Mouse (Mus musculus) lung, embryonic 16.5 days (tissue): ENCODE measurements around the gene Ubxn1. TPM values are rescaled to one million over a fixed set of nuclear protein-coding genes. Genes with fewer than 3 reads are reported as not detected.
"Not testable (repeated sequence)": the region's sequence is repeated elsewhere in the genome, so short reads cannot be mapped to it uniquely, and the experiment has no call there.

Experiments used
- ATAC-seq: fragments of 200-750 bp; cut with Nextera tagmentation; 2 replicates; pipeline ENCODE4 v1.8.0; 2017; ENCODE audit warnings: low read depth, mild to moderate bottlenecking, moderate library complexity
- H3K27ac ChIP-seq: fragments of 300-500 bp; sonication (generic); 2 replicates; pipeline ENCODE4 v1.5.1; 2014; ENCODE audit warnings: mild to moderate bottlenecking, control low read depth, low read length
- H3K27me3 ChIP-seq: fragments of 300-500 bp; sonication (generic); 2 replicates; pipeline ENCODE4 v1.6.1; 2014; ENCODE audit warnings: low read depth, low read length, mixed read lengths; ENCODE audit not compliant: control insufficient read depth, insufficient read depth
- H3K36me3 ChIP-seq: fragments of 300-500 bp; sonication (generic); 2 replicates; pipeline ENCODE4 v1.6.1; 2014; ENCODE audit warnings: low read length; ENCODE audit not compliant: control insufficient read depth, insufficient read depth
- H3K4me1 ChIP-seq: fragments of 300-500 bp; sonication (generic); replicated peaks from 2 replicates; pipeline ENCODE4 v1.6.1; 2014; ENCODE audit warnings: low read length, mixed read lengths; ENCODE audit not compliant: control insufficient read depth, insufficient read depth
- H3K4me2 ChIP-seq: fragments of 300-500 bp; sonication (generic); 2 replicates; pipeline ENCODE4 v1.6.1; 2014; ENCODE audit warnings: low read depth, low read length, control low read depth
- H3K4me3 ChIP-seq: fragments of 300-500 bp; sonication (generic); 2 replicates; pipeline ENCODE4 v1.5.1; 2014; ENCODE audit warnings: mild to moderate bottlenecking, low read length, control low read depth
- H3K9ac ChIP-seq: fragments of 300-500 bp; sonication (generic); 2 replicates; pipeline ENCODE4 v1.6.1; 2014; ENCODE audit warnings: low read length, control low read depth
- H3K9me3 ChIP-seq: fragments of 300-500 bp; sonication (generic); 2 replicates; pipeline ENCODE4 v1.6.1; 2016; ENCODE audit warnings: low read length; ENCODE audit not compliant: control insufficient read depth
- WGBS: fragments of 180-500 bp; shearing (Covaris S2); extraction: QIAGEN DNeasy Blood & Tissue Kit; methylation state at CpG from one replicate; pipeline ENCODE4 v1.1.7; 2014; 5-methylcytosine and 5-hydroxymethylcytosine counted together
- polyA plus RNA-seq: library from polyadenylated mRNA; unstranded; fragments of >200 nt; fragmentation: Nextera tagmentation; extraction: Ambion mirVana; gene quantifications from 2 replicates; pipeline ENCODE4 v1.2.1, GENCODE M21; 2015

Ubxn1 gene
- polyA plus RNA-seq, 1 experiment from 2014 or later = 164 TPM

DNA sequence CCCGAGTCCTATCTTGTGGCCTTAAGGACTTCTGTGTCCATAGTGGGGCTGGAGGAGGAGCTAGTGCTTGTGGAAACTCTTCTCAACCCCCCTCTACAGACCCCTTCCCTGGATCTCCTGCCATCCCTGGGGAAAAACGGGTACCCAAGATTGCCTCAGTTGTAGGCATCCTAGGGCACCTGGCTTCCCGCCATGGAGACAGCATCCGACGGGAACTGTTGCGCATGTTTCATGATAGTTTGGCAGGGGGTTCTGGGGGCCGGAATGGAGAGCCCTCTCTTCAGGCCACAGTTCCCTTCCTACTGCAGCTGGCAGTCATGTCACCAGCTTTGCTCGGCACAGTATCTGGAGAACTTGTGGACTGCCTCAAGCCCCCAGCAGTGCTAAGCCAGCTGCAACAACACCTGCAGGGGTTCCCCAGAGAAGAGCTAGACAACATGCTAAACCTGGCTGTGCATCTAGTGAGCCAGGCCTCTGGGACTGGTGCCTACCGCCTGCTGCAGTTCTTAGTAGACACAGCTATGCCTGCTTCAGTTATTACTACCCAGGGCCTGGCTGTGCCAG, 24.2 kb downstream of the Ubxn1 start:
- WGBS = 87% methylated on average over 9 of the region's 9 CpGs
- H3K36me3 ChIP-seq = peaks cover 11% of the 10 kb centered on the region
- H3K4me2 ChIP-seq = no peak overlapping the region
- peak overlapping the region; percentile 22; the same call in 1 of the 2 replicates for H3K9ac ChIP-seq
- no peaks in the 10 kb centered on the region for H3K27me3 ChIP-seq
- no peak overlapping the region for H3K4me3 ChIP-seq
- no peak for ATAC-seq
- no peaks in the 10 kb centered on the region for H3K9me3 ChIP-seq
- no peak overlapping the region for H3K27ac ChIP-seq
- H3K4me1 ChIP-seq = peaks cover 24% of the 10 kb centered on the region

DNA sequence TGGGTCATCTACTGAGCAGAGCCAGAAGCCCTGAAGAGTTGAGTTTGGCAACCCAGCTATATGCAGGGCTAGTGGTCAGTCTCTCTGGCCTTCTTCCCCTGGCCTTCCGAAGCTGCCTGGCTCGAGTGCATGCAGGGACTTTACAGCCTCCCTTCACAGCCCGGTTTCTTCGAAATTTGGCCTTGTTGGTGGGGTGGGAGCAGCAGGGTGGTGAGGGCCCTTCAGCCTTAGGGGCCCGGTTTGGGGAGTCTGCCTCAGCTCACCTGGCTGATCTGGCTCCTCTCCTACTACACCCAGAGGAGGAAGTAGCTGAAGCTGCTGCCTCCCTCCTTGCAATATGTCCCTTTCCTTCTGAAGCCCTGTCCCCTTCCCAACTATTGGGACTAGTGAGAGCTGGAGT, 24.9 kb downstream of the Ubxn1 start:
- WGBS = 86% methylated on average over 5 of the region's 5 CpGs
- not testable (repeated sequence) for H3K9ac ChIP-seq, H3K9me3 ChIP-seq, ATAC-seq, H3K27me3 ChIP-seq, H3K36me3 ChIP-seq, H3K4me2 ChIP-seq, H3K27ac ChIP-seq, H3K4me3 ChIP-seq
- H3K4me1 ChIP-seq = peaks cover 24% of the 10 kb centered on the region

DNA sequence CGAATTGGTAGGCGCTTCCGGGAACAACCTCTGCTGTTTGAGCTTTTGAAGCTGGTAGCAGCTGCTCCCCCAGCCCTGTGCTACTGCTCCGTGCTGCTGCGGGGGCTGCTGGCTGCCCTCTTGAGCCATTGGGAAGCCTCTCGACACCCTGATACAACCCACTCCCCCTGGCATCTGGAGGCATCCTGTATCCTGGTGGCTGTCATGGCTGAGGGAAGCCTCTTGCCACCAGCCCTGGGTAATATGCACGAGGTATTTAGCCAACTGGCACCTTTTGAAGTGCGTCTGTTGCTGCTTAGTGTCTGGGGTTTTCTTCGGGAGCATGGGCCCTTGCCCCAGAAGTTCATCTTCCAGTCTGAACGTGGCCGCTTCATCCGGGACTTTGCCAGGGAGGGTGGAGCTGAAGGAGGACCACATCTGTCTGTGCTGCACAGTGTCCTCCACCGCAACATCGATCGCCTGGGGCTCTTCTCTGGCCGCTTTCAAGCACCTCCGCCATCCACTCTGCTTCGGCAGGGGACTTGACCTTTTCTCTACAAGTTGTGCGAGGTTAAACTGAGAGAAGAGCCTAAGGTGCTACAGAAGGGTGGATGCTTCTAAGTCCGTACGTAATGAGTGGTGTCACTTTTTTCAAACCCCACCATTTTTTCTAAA, 26.0 kb downstream of the Ubxn1 start:
- Histone ChIP-seq H3K27ac (peak overlapping the region; percentile 87), H3K4me3 (peak overlapping the region; percentile 90), H3K9ac (peak overlapping the region; percentile 69), H3K4me1 (peaks cover 24% of the 10 kb centered on the region), H3K4me2 (peak overlapping the region; percentile 60)
- ATAC-seq = peak; percentile 49
- not testable (repeated sequence) for H3K27me3 ChIP-seq, H3K9me3 ChIP-seq, H3K36me3 ChIP-seq
- WGBS = 13% methylated on average over 21 of the region's 21 CpGs

DNA sequence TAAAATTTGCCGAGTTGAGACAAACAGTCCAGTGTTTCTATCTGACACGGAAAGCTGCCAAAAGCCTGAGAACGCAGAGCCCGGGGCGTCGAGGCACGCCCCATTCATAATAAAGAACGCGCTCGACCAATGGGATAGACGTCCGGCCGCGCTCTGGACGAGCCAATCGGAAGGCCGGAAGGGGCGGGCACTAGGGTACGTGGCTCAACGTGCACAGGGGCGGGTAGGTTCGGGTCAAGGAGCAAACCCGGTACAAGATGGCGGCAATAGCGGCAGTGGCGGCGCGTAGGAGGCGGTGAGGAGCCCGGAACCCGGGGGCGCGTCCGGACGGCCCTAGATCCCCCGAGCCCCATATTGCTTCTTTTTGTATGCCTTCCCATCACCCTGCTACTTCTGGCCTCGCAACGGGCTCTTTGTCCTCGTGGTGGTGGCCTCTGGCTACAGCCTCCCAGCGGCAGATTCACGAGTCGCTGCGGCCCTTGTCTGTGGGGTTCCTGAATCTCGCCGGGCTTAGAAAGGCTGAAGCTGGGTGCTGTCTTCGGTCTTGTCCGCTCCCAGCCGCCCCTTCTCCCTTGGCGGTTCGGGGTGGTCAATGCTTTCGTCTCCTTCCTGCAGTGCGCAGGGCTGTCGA, 26.7 kb downstream of the Ubxn1 start, which contains the start of gene Ganab:
Gene Ganab (plus strand): TSS at position 207 of the 631 bp plus-strand sequence.
- H3K4me3 ChIP-seq = peak within 1 kb of the TSS; percentile 90
- peak within 1 kb of the TSS; percentile 60 for H3K4me2 ChIP-seq
- H3K9me3 ChIP-seq = no peaks in the 10 kb centered on the region
- whole genome bisulfite sequencing = under 1% methylated on average over 53 of the region's 53 CpGs
- no peaks in the 10 kb centered on the region for H3K27me3 ChIP-seq
- H3K36me3 ChIP-seq = peaks cover 11% of the 10 kb centered on the region
- H3K9ac ChIP-seq = peak within 1 kb of the TSS; percentile 94
- H3K27ac ChIP-seq = peak within 1 kb of the TSS; percentile 88
- peaks cover 24% of the 10 kb centered on the region for H3K4me1 ChIP-seq
- ATAC-seq = peak; percentile 99

DNA sequence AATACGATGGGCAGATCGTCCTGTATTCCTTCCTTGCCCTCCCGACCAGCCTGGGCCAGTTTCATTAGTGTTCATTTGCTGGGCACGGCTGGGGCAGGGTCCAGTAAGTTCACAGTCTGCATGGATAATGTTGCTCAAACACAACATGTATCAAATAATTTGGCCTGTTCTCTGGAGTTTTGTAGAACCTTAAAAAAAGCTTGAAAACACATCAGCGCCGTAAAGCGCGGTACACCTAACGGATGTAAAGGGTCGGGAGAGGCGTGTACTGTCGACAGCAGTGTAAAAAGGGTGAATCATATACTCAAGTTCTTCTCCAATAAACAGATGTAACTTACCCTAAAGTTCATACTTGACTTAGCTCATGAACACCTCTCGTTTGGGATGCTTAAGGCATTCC, 27.3 kb downstream of the Ubxn1 start:
- Histone ChIP-seq H3K9me3 (no peaks in the 10 kb centered on the region), H3K36me3 (peaks cover 15% of the 10 kb centered on the region), H3K4me1 (peaks cover 22% of the 10 kb centered on the region), H3K4me2 (peak overlapping the region; percentile 56), H3K4me3 (peak overlapping the region; percentile 90), H3K27ac (peak overlapping the region; percentile 88), H3K9ac (peak overlapping the region; percentile 94), H3K27me3 (no peaks in the 10 kb centered on the region)
- no peak for ATAC-seq
- WGBS = 6% methylated on average over 13 of the region's 13 CpGs

DNA sequence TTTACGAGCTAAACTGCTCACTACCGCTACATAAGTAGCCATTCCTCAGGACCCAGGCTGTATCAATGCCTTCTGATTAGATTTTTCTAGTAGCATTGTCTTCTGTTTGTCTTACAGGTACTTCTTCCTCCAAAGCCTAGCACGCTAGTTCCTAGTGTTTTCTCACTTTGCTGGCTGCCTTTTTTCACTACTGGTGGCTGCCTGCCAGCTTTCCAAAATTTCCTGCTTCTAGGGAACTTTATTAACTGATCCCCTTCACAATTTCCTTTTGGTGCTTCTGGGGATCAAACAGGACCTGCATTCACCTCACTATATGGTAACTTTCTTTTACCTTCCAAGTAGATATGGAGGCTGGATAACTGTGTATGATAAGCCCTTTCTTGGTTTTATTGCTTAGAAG, 27.8 kb downstream of the Ubxn1 start:
- Histone ChIP-seq H3K9ac (peak overlapping the region; percentile 94), H3K36me3 (peaks cover 18% of the 10 kb centered on the region), H3K4me2 (peak overlapping the region; percentile 56), H3K27ac (no peak overlapping the region), H3K9me3 (no peaks in the 10 kb centered on the region), H3K27me3 (no peaks in the 10 kb centered on the region), H3K4me3 (peak overlapping the region; percentile 90), H3K4me1 (peaks cover 18% of the 10 kb centered on the region)
- no peak for ATAC-seq
- 26% methylated on average over 3 of the region's 3 CpGs for WGBS

DNA sequence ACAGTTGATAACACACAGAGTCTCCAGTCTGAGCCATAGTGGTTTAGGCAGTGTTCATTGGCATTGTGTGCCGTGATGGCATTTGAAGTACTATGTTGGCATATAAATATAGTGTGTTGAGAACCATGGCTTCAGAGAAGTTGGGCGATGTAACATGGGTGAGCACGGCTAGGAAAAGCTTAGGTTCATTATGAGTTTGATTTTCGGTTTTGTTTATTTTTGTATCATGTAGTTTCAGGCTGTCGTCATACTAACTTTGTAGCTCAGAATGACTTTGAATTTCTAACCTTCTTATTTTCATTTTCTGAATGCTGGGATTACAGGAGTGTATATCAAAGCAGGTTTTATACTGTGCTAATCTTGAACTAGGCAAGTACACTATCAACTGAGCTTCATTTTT, 32.1 kb downstream of the Ubxn1 start:
- H3K27me3 ChIP-seq = no peaks in the 10 kb centered on the region
- no peak for ATAC-seq
- WGBS = 92% methylated on average over 5 of the region's 5 CpGs
- H3K36me3 ChIP-seq = peaks cover 50% of the 10 kb centered on the region
- H3K9me3 ChIP-seq = no peaks in the 10 kb centered on the region
- no peak overlapping the region for H3K27ac ChIP-seq
- H3K4me3 ChIP-seq = no peak overlapping the region
- H3K9ac ChIP-seq = no peak overlapping the region
- no peak overlapping the region for H3K4me2 ChIP-seq
- H3K4me1 ChIP-seq = peaks cover 9% of the 10 kb centered on the region

DNA sequence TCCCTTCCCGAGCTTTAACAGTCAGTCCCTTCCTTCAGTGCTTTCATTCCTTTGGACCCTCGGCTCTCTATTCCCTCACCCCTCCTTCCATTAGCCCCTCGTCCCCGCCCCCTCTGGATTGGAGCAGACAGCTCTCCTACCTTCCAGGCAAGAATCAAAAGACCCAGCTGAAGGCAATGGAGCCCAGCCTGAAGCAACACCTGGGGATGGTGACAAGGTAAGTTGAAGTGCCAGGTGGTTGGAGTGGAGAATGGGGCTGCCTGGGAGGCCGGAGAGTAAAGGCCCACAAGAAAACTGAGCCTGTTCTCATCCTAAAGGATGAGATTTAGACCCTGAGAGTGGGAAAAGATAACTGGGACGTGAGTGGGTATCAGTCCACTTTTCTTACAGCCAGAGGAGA, 37.2 kb downstream of the Ubxn1 start:
- no peak overlapping the region for H3K27ac ChIP-seq
- ATAC-seq = no peak
- no peaks in the 10 kb centered on the region for H3K9me3 ChIP-seq
- 91% methylated on average over 6 of the region's 6 CpGs for WGBS
- H3K4me1 ChIP-seq = no peaks in the 10 kb centered on the region
- no peak overlapping the region for H3K4me3 ChIP-seq
- no peaks in the 10 kb centered on the region for H3K27me3 ChIP-seq
- peaks cover 81% of the 10 kb centered on the region for H3K36me3 ChIP-seq
- H3K4me2 ChIP-seq = no peak overlapping the region
- H3K9ac ChIP-seq = no peak overlapping the region

DNA sequence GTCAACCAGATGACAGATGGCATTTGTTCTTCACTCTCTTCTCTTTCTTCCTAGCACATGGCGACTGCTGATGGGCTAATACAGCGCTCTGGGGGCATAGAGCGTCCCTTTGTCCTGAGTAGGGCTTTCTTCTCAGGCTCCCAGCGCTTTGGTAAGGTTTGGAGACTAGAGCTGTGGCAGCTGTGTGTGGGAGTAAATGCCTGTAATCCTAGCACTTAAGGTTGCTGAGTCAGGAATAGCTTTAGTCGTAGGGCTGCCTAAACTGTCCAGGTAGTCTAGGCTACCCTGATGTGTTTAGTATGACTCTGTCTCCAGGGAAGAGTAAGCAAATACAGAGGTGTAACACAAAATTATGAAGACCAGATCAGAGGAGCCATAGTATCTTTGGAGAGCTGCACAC, 40.5 kb downstream of the Ubxn1 start:
- Histone ChIP-seq H3K4me2 (no peak overlapping the region), H3K9me3 (no peaks in the 10 kb centered on the region), H3K4me3 (no peak overlapping the region), H3K4me1 (no peaks in the 10 kb centered on the region), H3K36me3 (peaks cover 87% of the 10 kb centered on the region), H3K9ac (no peak overlapping the region), H3K27ac (no peak overlapping the region), H3K27me3 (no peaks in the 10 kb centered on the region)
- ATAC-seq = no peak
- WGBS = 91% methylated on average over 5 of the region's 5 CpGs
